Mouse (Mus musculus): ENCODE measurements around the gene Dynlt1c.
"Not testable (repeated sequence)": the region's sequence is repeated elsewhere in the genome, so short reads cannot be mapped to it uniquely, and the experiment has no call there.

Gene Dynlt1c

DNA sequence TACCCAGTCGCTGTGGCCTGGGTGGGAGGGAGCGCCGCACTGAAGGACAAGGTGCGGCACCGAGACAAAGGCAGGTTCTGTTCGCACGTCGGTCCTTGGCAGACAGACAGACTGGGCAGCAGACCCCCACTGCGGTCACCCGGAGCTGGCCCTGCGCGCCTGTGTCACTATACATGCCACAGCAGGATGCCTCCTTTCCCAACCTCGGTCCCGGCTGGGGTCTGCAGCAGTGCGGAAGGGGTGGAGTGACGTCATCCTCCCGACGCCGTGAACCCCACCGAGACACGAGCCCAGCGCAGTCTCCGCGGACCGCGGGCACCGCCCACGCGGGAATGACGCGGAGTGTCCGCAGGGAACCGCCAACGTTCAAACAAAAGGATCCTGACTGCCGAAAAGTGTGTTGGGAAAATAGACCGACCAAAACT is 53.6 kb downstream of the Dynlt1c start:
- peak; percentile 66 to 71 for DNase-seq (ENCODE audit: low spot score in 2 of 2)

DNA sequence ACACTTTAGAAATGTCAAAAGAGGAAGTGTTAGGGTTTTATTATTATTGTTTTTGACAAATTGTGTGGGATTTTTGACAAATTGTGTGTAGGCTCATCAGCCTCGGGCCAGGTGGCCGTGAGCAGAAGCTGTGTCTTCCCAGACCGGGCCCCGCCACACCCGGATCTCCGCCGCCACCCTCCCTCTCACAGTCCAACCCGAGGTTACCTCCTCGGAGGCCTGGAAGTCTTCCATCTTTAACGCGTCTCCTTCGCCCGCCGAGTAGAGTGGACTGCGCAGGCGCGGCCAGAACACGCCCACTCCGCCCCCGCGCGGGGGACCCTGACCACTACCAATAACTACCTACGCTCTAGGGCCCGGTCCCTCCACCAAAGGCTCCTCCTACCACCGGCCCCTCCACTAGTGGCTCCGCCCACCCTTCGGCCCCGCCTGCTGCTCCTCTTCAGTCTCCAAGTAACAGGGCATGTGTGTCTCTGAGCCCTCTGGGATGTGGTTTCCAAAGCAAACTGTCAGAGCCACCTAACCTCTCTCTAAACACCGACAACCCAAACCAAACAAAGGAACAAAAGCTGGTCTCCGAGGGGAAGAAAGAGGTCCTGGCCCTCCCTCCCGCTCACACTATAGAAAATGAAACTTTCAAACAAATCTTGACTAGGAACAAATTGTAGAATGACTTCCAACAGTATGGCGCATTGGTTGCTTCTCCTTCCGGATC is 54.3 kb downstream of the Dynlt1c start, which contains the start of gene Dynlt1f:
Dynlt1f (minus strand) TSS at position 334 of the 715 bp plus-strand sequence.
- DNase-seq (ENCODE audit: low spot score in 2 of 2), result peak; percentile 68

DNA sequence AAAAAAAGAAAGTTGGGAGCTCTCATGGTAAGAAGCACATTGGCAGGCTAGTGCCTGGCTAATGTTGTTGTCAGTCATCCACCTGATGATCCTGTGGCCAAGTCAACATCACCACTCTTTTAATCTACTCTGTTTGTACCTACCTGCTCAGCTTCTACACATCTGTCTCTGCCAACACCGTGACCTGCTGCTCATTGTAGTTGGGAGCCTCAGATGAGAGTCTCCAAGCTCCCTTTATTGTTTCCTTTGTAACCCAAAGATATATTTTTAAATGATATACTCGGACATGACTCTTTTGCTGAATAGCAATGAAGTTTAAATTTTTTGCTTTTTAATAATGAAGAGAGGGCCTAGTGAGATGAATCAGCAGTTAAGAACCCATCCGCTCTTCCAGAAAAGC is 55.0 kb downstream of the Dynlt1c start:
- not testable (repeated sequence) for DNase-seq (ENCODE audit: low spot score in 2 of 2)

DNA sequence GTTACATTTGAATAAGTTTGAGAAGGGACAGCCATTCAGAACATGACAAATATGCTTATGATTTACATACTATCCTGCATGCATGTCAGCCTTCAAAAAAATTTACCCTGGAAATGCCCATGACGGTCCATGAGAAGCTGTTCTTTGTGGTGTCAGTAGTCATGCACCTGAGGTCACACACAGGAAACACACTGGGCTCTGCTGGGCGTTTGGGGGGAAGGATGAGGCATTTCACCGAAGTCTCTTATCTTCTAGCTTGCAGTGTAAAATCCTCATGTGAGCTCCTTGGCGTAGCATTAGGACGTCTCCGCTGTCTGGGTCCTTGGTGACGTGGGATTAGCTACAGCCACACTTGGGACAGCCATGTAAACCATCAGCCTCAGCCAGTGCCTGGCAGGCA is 57.3 kb downstream of the Dynlt1c start, which contains the start of gene Sytl3:
Sytl3 (plus strand) TSS at position 293 of the 400 bp plus-strand sequence.
- not testable (repeated sequence) for DNase-seq (ENCODE audit: low spot score in 2 of 2)
